Mouse (Mus musculus) lung, postnatal 0 days (tissue): ENCODE measurements around the gene Myh13. TPM values are rescaled to one million over a fixed set of nuclear protein-coding genes. Genes with fewer than 3 reads are reported as not detected.

ENCODE experiments used
- ATAC-seq: fragments of 200-750 bp; cut with Nextera tagmentation; 2 replicates; pipeline ENCODE4 v1.8.0; 2017; ENCODE audit warnings: moderate library complexity
- DNase-seq: peaks from one replicate; pipeline ENCODE4 v3.0.0-alpha.2; 2016; ENCODE audit warnings: low spot score
- H3K27ac ChIP-seq: fragments of 300-500 bp; sonication (generic); 2 replicates; pipeline ENCODE4 v1.5.1; 2014; ENCODE audit warnings: antibody characterized with exemption, mild to moderate bottlenecking, low read length, mixed read lengths
- H3K27me3 ChIP-seq: fragments of 300-500 bp; sonication (generic); replicated peaks from 2 replicates; pipeline ENCODE4 v1.6.1; 2014; ENCODE audit warnings: low read length, mixed read lengths; ENCODE audit not compliant: insufficient read depth
- H3K36me3 ChIP-seq: fragments of 300-500 bp; sonication (generic); 2 replicates; pipeline ENCODE4 v1.6.1; 2014; ENCODE audit warnings: low read length, mixed read lengths; ENCODE audit not compliant: insufficient read depth
- H3K4me1 ChIP-seq: fragments of 300-500 bp; sonication (generic); 2 replicates; pipeline ENCODE4 v1.6.1; 2014; ENCODE audit warnings: antibody characterized with exemption, low read depth, low read length, mixed read lengths; ENCODE audit not compliant: insufficient read depth
- H3K4me2 ChIP-seq: fragments of 300-500 bp; sonication (generic); replicated peaks from 2 replicates; pipeline ENCODE4 v1.6.1; 2014; ENCODE audit warnings: low read depth, mild to moderate bottlenecking, low read length, moderate library complexity, mixed read lengths
- H3K4me3 ChIP-seq: fragments of 300-500 bp; sonication (generic); 2 replicates; pipeline ENCODE4 v1.5.1; 2014; ENCODE audit warnings: low read depth, low read length
- H3K9ac ChIP-seq: fragments of 300-500 bp; sonication (generic); replicated peaks from 2 replicates; pipeline ENCODE4 v1.6.1; 2014; ENCODE audit warnings: low read depth, mild to moderate bottlenecking
- H3K9me3 ChIP-seq: fragments of 300-500 bp; sonication (generic); 2 replicates; pipeline ENCODE4 v1.6.1; 2016; ENCODE audit warnings: low read length, mixed read lengths
- CTCF ChIP-seq: IDR thresholded peaks from 2 replicates; pipeline ENCODE4 v1.5.1; 2016; ENCODE audit warnings: antibody characterized with exemption, mild to moderate bottlenecking
- EP300 ChIP-seq: IDR thresholded peaks from 2 replicates; pipeline ENCODE4 v1.6.1; 2016; ENCODE audit warnings: antibody characterized with exemption, mild to moderate bottlenecking, control low read depth
- WGBS: fragments of 180-500 bp; shearing (Covaris S2); extraction: QIAGEN DNeasy Blood & Tissue Kit; methylation state at CpG from one replicate; pipeline ENCODE4 v1.1.7; 2014; 5-methylcytosine and 5-hydroxymethylcytosine counted together
- polyA plus RNA-seq: library from polyadenylated mRNA; unstranded; fragments of >200 nt; fragmentation: Nextera tagmentation; extraction: Ambion mirVana; gene quantifications from 2 replicates; pipeline ENCODE4 v1.2.1, GENCODE M21; 2015

Gene Myh13
- 0.29 and 0.38 TPM in 2 replicates for polyA plus RNA-seq

DNA sequence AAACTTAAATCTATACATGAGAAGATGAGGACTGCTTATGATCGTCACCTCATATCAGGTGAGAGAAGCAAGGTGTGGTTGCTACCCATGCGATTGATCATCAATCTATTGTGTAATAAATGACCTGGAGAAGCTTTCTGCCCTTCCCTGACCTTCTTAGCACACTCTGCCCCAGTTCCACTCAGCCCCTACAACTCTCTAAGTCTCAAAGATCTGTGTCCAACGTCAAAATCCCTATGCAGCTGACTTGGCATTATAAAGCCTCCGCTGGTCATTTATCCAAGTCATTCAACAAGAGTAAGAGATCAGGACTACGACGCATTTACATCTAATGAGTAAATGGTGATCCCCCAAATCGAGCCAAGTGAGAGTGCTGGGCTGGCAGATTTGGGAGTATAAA is at the start of gene Myh13:
Gene Myh13 (plus strand): TSS at position 301 of the 400 bp plus-strand sequence.
- Histone ChIP-seq H3K9ac (no peak within 1 kb of the TSS), H3K9me3 (no peaks in the 10 kb centered on the region), H3K27me3 (no peaks in the 10 kb centered on the region), H3K4me1 (no peaks in the 10 kb centered on the region), H3K4me3 (no peak within 1 kb of the TSS), H3K4me2 (no peak within 1 kb of the TSS), H3K27ac (no peak within 1 kb of the TSS), H3K36me3 (no peaks in the 10 kb centered on the region)
- 80% methylated on average over 7 of the region's 7 CpGs for WGBS
- no peak for ATAC-seq
- DNase-seq, result no peak
- TF ChIP-seq CTCF, result no peak
- no peak for TF ChIP-seq EP300

DNA sequence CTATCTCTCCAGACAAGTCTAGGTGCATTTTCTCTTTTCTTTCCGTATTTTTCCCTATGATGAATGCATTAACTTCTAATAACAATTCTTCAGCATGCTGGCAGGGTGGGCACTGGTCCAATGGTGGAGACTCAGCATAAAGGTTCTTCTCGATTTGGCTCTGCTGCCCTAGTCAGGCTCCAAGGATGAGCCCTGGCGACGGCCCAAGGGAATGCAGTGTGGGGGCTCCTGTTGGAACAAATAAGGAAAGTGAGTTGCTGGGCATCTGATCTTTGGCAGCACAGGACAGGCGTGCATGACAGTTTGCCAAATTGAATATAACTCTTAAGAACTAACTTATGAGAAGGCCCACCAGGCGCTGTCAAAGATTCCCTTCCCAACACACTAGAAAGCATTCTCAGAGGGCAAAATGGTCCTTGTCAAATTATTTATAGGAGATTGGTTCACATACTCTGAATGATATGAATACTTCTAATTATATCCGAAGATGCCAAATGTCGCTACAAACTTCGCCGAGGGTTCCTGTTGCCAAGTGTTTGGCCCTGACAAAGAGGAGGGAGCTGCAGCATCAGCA is 44.8 kb upstream of the Myh13 start, which contains the start of gene Myh8:
Gene Myh8 (plus strand): TSS at position 524 of the 574 bp plus-strand sequence.
- WGBS, result 58% methylated on average over 10 of the region's 10 CpGs
- no peaks in the 10 kb centered on the region for H3K9me3 ChIP-seq
- no peaks in the 10 kb centered on the region for H3K4me1 ChIP-seq
- H3K36me3 ChIP-seq, result no peaks in the 10 kb centered on the region
- no peaks in the 10 kb centered on the region for H3K27me3 ChIP-seq
- H3K27ac ChIP-seq, result no peak within 1 kb of the TSS
- TF ChIP-seq CTCF (no peak), EP300 (no peak)
- H3K4me3 ChIP-seq, result no peak within 1 kb of the TSS
- no peak within 1 kb of the TSS for H3K4me2 ChIP-seq
- H3K9ac ChIP-seq, result no peak within 1 kb of the TSS
- no peak for DNase-seq
- no peak for ATAC-seq

GRCm38 (mm10) chr11:67293440-67293839 is 28.0 kb upstream of the Myh13 start:
- TF ChIP-seq CTCF (no peak), EP300 (no peak)
- DNase-seq, result no peak
- Histone ChIP-seq H3K36me3 (no peaks in the 10 kb centered on the region), H3K4me3 (no peak overlapping the region), H3K27me3 (no peaks in the 10 kb centered on the region), H3K9me3 (no peaks in the 10 kb centered on the region), H3K27ac (no peak overlapping the region), H3K4me2 (no peak overlapping the region), H3K9ac (no peak overlapping the region), H3K4me1 (no peaks in the 10 kb centered on the region)
- ATAC-seq, result no peak
- whole genome bisulfite sequencing, result 63% methylated on average over 1 of the region's 1 CpGs

DNA sequence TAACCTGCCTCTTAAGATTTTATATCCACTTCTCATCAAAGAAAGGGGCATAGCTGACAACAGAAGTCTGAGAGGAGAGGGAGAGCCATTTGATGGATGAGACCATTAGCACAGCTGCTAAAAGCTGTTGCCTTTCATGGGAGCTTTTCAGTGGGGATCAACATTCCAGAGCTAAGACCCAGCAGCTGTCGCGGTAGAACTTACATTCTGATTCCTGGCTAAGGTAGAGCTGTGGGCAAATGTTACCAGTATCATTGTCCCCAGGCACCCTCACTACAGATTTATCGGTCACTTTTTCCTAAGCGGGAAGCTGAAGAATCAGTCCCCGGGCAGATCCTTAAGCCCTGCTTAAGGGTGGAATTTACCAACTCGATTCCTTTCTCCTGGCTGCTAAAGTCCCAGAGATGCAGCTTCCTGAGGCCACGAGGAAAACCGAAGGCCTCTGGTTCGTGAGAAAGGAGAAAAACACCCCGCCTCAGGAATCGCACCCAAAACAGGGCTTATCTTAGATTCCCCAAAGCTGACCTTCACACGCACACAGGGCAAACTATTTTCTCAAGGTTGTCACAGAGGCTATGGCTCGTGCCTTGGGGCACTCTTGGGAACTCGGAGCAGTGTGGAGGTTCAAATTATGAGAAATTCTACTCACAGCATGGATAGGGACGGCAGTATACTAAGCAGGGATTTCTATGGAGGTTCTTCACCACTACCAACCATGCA is 7.6 kb upstream of the Myh13 start:
- Histone ChIP-seq H3K27me3 (no peaks in the 10 kb centered on the region), H3K4me1 (no peaks in the 10 kb centered on the region), H3K36me3 (no peaks in the 10 kb centered on the region), H3K4me3 (no peak overlapping the region), H3K9me3 (no peaks in the 10 kb centered on the region), H3K9ac (no peak overlapping the region), H3K27ac (no peak overlapping the region), H3K4me2 (no peak overlapping the region)
- WGBS, result 35% methylated on average over 15 of the region's 15 CpGs
- TF ChIP-seq CTCF, result no peak
- TF ChIP-seq EP300, result no peak
- ATAC-seq (no peak), DNase-seq (no peak)

- DNase-seq, result no peak
- Histone ChIP-seq H3K27ac (no peak overlapping the region), H3K9me3 (no peaks in the 10 kb centered on the region), H3K4me3 (no peak overlapping the region), H3K4me2 (no peak overlapping the region), H3K36me3 (no peaks in the 10 kb centered on the region), H3K27me3 (no peaks in the 10 kb centered on the region), H3K4me1 (no peaks in the 10 kb centered on the region), H3K9ac (no peak overlapping the region)
- WGBS, result 71% methylated on average over 2 of the region's 2 CpGs
- no peak for ATAC-seq
- TF ChIP-seq CTCF, result no peak
- TF ChIP-seq EP300, result no peak
Observed at GRCm38 (mm10) chr11:67326536-67326935, 5.1 kb downstream of the Myh13 start.

- no peaks in the 10 kb centered on the region for H3K36me3 ChIP-seq
- DNase-seq (no peak), ATAC-seq (no peak)
- H3K4me3 ChIP-seq, result no peak overlapping the region
- H3K4me2 ChIP-seq, result no peak overlapping the region
- TF ChIP-seq EP300, result no peak
- TF ChIP-seq CTCF, result no peak
- no peaks in the 10 kb centered on the region for H3K27me3 ChIP-seq
- no peaks in the 10 kb centered on the region for H3K9me3 ChIP-seq
- H3K9ac ChIP-seq, result no peak overlapping the region
- no peaks in the 10 kb centered on the region for H3K4me1 ChIP-seq
- no peak overlapping the region for H3K27ac ChIP-seq
- 77% methylated on average over 3 of the region's 3 CpGs for WGBS
Observed at GRCm38 (mm10) chr11:67344556-67344955, 23.1 kb downstream of the Myh13 start.
